Mouse (Mus musculus): ENCODE data around the gene AL607142.1. TPM values are rescaled to one million over a fixed set of nuclear protein-coding genes. Genes with fewer than 3 reads are reported as not detected.

AL607142.1 gene
- not detected in 2 replicates for polyA plus RNA-seq (2015; fragmentation: Nextera tagmentation; extraction: Ambion mirVana)

DNA sequence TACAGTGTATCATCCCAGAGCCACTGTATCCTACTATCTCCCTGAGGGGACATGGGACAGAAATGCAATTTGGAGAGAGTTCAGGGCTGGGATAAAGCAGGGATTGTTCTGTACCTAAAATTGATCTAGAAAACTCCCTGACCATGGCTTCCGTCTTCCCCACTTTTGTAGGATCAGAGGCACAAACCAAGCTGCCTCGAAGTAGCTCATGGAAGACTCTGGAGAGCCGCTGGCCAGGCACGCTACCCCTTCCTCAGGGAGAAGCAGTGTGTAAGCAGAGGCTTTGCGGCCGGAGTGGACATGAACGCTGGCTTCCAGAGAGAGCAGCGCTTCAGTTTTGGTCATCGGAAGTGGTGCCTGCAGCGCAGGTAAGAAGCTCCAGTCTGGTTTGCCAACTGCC, at the start of gene AL607142.1:
Gene AL607142.1 (plus strand): TSS at position 301 of the 400 bp plus-strand sequence.
- TF ChIP-seq CTCF (IDR thresholded peaks at IDR 0.05; ENCODE audit: low read depth), result no peak
- no peak for TF ChIP-seq EP300 (optimal IDR thresholded peaks at IDR 0.05)
- no peaks in the 10 kb centered on the region for H3K4me1 ChIP-seq (replicated peaks; ENCODE audit: control insufficient read depth, insufficient read depth)
- H3K9ac ChIP-seq (ENCODE audit: low read length), result no peak within 1 kb of the TSS
- WGBS, result 87% methylated on average over 10 of the region's 10 CpGs
- no peak within 1 kb of the TSS for H3K27ac ChIP-seq (replicated peaks)
- ATAC-seq (ENCODE audit: low FRiP score, low TSS enrichment) (no peak), DNase-seq (ENCODE audit: low spot score) (no peak)
- no peak within 1 kb of the TSS for H3K4me3 ChIP-seq (ENCODE audit: low read depth, low read length)
- no peaks in the 10 kb centered on the region for H3K36me3 ChIP-seq (ENCODE audit: control insufficient read depth, insufficient read depth, low read length)
- no peak within 1 kb of the TSS for H3K4me2 ChIP-seq (replicated peaks; ENCODE audit: low read depth)
- H3K27me3 ChIP-seq (ENCODE audit: control insufficient read depth, insufficient read depth, low read length), result no peaks in the 10 kb centered on the region
- H3K9me3 ChIP-seq (ENCODE audit: control insufficient read depth, low read length), result no peaks in the 10 kb centered on the region

DNA sequence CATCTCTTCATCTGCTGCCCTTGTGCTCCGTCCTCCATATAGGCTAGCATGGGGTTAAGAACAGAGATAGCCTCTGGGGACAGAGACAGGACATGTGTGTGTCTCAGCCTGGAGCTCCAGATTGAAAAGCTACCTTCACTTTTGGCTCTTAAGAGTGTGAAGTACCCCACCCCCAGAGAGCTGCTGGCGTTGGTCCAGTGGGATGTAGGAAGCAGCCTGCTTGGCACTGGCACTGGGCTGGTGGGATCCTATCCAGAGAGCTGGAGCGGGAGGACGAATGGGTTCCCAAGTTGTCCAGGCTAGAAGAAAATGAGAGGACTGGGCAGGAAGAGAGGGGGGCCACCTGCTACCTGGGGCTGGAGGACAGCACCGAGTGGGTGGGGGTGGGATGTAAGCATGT, 46.4 kb upstream of the AL607142.1 start:
- Histone ChIP-seq H3K27ac (replicated peaks) (no peak overlapping the region), H3K9me3 (ENCODE audit: control insufficient read depth, low read length) (no peaks in the 10 kb centered on the region), H3K9ac (ENCODE audit: low read length) (no peak overlapping the region), H3K4me3 (ENCODE audit: low read depth, low read length) (no peak overlapping the region), H3K27me3 (ENCODE audit: control insufficient read depth, insufficient read depth, low read length) (no peaks in the 10 kb centered on the region), H3K4me2 (replicated peaks; ENCODE audit: low read depth) (no peak overlapping the region), H3K36me3 (ENCODE audit: control insufficient read depth, insufficient read depth, low read length) (no peaks in the 10 kb centered on the region), H3K4me1 (replicated peaks; ENCODE audit: control insufficient read depth, insufficient read depth) (no peaks in the 10 kb centered on the region)
- TF ChIP-seq CTCF (IDR thresholded peaks at IDR 0.05; ENCODE audit: low read depth) (no peak), EP300 (optimal IDR thresholded peaks at IDR 0.05) (no peak)
- ATAC-seq (ENCODE audit: low FRiP score, low TSS enrichment) (no peak), DNase-seq (ENCODE audit: low spot score) (no peak)
- WGBS, result 70% methylated on average over 5 of the region's 5 CpGs

DNA sequence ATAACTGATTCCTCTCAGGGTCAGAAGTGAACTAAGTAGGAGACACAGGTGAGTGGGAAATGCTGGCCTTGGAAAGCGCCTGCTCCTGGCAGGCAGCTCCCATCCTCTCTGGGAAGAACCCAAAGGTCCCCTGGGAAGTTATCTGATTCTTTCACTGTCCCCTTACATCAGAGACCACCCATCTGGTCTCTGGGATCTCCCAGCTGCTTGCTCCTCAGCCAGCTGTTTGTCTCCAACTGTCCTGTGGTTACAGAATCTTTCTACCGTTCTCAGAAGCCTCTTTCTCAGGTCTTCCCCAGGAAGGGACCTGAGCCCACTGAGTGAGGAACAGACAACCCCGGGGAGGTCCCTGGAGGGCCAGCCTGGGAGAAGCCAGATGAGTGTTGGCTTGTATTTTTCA, 42.4 kb upstream of the AL607142.1 start:
- H3K36me3 ChIP-seq (ENCODE audit: control insufficient read depth, insufficient read depth, low read length), result no peaks in the 10 kb centered on the region
- no peak for ATAC-seq (ENCODE audit: low FRiP score, low TSS enrichment)
- H3K9me3 ChIP-seq (ENCODE audit: control insufficient read depth, low read length), result no peaks in the 10 kb centered on the region
- WGBS, result 54% methylated on average over 3 of the region's 3 CpGs
- no peaks in the 10 kb centered on the region for H3K27me3 ChIP-seq (ENCODE audit: control insufficient read depth, insufficient read depth, low read length)
- H3K4me3 ChIP-seq (ENCODE audit: low read depth, low read length), result no peak overlapping the region
- TF ChIP-seq CTCF (IDR thresholded peaks at IDR 0.05; ENCODE audit: low read depth) (no peak), EP300 (optimal IDR thresholded peaks at IDR 0.05) (no peak)
- no peaks in the 10 kb centered on the region for H3K4me1 ChIP-seq (replicated peaks; ENCODE audit: control insufficient read depth, insufficient read depth)
- H3K9ac ChIP-seq (ENCODE audit: low read length), result no peak overlapping the region
- DNase-seq (ENCODE audit: low spot score), result no peak
- H3K4me2 ChIP-seq (replicated peaks; ENCODE audit: low read depth), result no peak overlapping the region
- no peak overlapping the region for H3K27ac ChIP-seq (replicated peaks)

DNA sequence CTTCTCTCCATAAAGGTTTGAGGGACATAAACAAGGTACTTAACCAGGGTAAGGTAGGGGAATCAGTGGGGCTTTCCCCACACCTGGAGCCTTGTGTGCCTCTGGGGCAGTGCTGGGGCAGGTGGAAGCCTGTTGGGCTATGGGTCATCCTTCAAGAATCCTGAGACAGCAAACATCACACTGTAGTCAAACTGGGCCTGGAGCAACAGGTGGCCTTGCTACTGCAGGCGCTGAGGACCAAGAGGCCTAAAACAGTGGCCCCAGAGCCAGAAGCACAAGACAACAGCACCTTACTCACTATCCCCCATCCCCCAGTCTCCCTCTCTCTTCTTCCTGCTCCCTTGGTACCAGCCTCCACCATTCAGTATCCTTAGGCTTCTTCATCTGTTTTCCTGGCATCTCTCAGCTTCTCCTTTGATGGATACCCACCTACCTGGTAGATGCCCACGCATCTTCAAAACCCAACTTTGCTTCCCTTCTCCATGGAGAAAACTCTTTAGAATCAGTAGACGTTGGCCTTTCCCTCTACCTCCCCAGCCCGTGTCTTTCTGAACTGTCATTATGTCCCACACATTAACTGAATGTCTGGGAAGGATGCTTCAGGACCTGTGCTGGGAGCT, 41.5 kb upstream of the AL607142.1 start:
- H3K36me3 ChIP-seq (ENCODE audit: control insufficient read depth, insufficient read depth, low read length), result no peaks in the 10 kb centered on the region
- no peaks in the 10 kb centered on the region for H3K9me3 ChIP-seq (ENCODE audit: control insufficient read depth, low read length)
- H3K4me2 ChIP-seq (replicated peaks; ENCODE audit: low read depth), result no peak overlapping the region
- no peaks in the 10 kb centered on the region for H3K4me1 ChIP-seq (replicated peaks; ENCODE audit: control insufficient read depth, insufficient read depth)
- H3K27me3 ChIP-seq (ENCODE audit: control insufficient read depth, insufficient read depth, low read length), result no peaks in the 10 kb centered on the region
- ATAC-seq (ENCODE audit: low FRiP score, low TSS enrichment) (no peak), DNase-seq (ENCODE audit: low spot score) (no peak)
- no peak for TF ChIP-seq EP300 (optimal IDR thresholded peaks at IDR 0.05)
- H3K4me3 ChIP-seq (ENCODE audit: low read depth, low read length), result no peak overlapping the region
- WGBS, result 90% methylated on average over 4 of the region's 4 CpGs
- no peak overlapping the region for H3K9ac ChIP-seq (ENCODE audit: low read length)
- no peak overlapping the region for H3K27ac ChIP-seq (replicated peaks)

DNA sequence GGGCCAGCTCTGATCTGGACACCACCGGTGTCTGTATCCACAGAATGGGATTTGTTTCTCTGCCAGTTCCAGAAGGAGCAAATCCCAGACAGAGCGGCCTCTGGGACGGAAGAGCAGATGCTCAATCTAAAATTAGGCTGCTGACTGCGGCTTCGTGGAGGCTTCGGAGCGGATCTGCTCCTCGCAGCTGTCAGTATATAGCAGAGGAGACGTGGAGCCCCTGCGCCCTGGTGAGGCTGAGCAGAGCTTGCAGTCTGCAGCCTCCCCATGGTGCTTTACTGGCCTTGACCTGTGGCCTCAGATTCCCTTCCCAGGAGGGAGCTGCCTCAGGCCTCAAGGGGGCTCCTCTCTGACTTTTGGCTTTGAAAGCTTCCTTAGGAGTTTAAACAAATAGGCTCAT, 40.7 kb upstream of the AL607142.1 start:
- H3K9me3 ChIP-seq (ENCODE audit: control insufficient read depth, low read length), result no peaks in the 10 kb centered on the region
- DNase-seq (ENCODE audit: low spot score), result no peak
- H3K9ac ChIP-seq (ENCODE audit: low read length), result no peak overlapping the region
- no peak overlapping the region for H3K4me2 ChIP-seq (replicated peaks; ENCODE audit: low read depth)
- WGBS, result 26% methylated on average over 10 of the region's 10 CpGs
- no peaks in the 10 kb centered on the region for H3K36me3 ChIP-seq (ENCODE audit: control insufficient read depth, insufficient read depth, low read length)
- peak; percentile 50; the same call in 1 of the 2 replicates for ATAC-seq (ENCODE audit: low FRiP score, low TSS enrichment)
- H3K4me1 ChIP-seq (replicated peaks; ENCODE audit: control insufficient read depth, insufficient read depth), result no peaks in the 10 kb centered on the region
- H3K27me3 ChIP-seq (ENCODE audit: control insufficient read depth, insufficient read depth, low read length), result no peaks in the 10 kb centered on the region
- no peak overlapping the region for H3K27ac ChIP-seq (replicated peaks)
- no peak overlapping the region for H3K4me3 ChIP-seq (ENCODE audit: low read depth, low read length)
- TF ChIP-seq EP300 (optimal IDR thresholded peaks at IDR 0.05), result no peak
- TF ChIP-seq CTCF (IDR thresholded peaks at IDR 0.05; ENCODE audit: low read depth), result peak; percentile 35; the same call in 1 of the 2 replicates

DNA sequence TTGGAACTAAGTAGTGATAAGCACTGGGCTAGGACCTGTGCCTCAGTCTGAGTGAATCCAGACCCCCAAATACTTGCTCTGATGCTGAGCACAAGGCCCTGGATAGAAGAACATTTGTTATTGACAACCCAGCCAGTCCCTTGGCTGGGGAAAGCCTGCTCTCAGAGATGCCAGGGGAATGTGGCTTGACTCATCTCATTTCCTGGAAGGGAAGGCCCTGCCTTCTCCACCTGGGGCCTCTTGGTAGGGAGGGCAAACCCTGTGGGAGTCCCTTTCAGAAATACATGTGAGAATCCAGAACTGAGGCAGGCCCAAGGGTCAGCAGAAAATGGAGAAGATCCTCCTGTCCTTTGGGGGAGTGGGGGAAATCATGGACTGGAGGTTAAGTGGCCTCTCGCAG, 37.1 kb upstream of the AL607142.1 start:
- Histone ChIP-seq H3K36me3 (ENCODE audit: control insufficient read depth, insufficient read depth, low read length) (no peaks in the 10 kb centered on the region), H3K4me1 (replicated peaks; ENCODE audit: control insufficient read depth, insufficient read depth) (no peaks in the 10 kb centered on the region), H3K27ac (replicated peaks) (no peak overlapping the region), H3K4me2 (replicated peaks; ENCODE audit: low read depth) (no peak overlapping the region), H3K4me3 (ENCODE audit: low read depth, low read length) (no peak overlapping the region), H3K27me3 (ENCODE audit: control insufficient read depth, insufficient read depth, low read length) (no peaks in the 10 kb centered on the region), H3K9ac (ENCODE audit: low read length) (no peak overlapping the region), H3K9me3 (ENCODE audit: control insufficient read depth, low read length) (no peaks in the 10 kb centered on the region)
- TF ChIP-seq CTCF (IDR thresholded peaks at IDR 0.05; ENCODE audit: low read depth), result no peak
- no peak for TF ChIP-seq EP300 (optimal IDR thresholded peaks at IDR 0.05)
- 86% methylated on average over 1 of the region's 1 CpGs for WGBS
- DNase-seq (ENCODE audit: low spot score) (no peak), ATAC-seq (ENCODE audit: low FRiP score, low TSS enrichment) (no peak)
